ENCODE assay signal across 9 mouse cellular contexts in genomic region chr6:146744266-146744665, GRCm38 (mm10). TPM values are rescaled to one million over a fixed set of nuclear protein-coding genes. Genes with fewer than 3 reads are reported as not detected.
DNase-seq lines count a peak whose midpoint lies in the region; ATAC-seq lines count a peak whose summit lies in the region.
"Had no signal": no experiment of that assay in that cellular context is flagged by ENCODE, and none has a peak within 500 bp of the region (broad histone marks: within the 10 kb centered on the region; RNA-seq: fewer than 3 reads in every experiment).

No protein-coding gene starts in this region.

- peak; percentile 36 for ATAC-seq in CD4-positive, CD25-positive, alpha-beta regulatory T cell, adult 4 months

- DNase-seq in CD4-positive helper T cell, adult 2 months (ENCODE audit: low read depth, low spot score), result peak; percentile 24
- DNase-seq in T-cell, adult 2 months (ENCODE audit: low spot score), result peak; percentile 56
- DNase-seq in heart, adult 11 months, result peak; percentile 55
- DNase-seq in naive thymus-derived CD4-positive, alpha-beta T cell, adult 2 months (ENCODE audit: low read depth), result peak; percentile 48
- DNase-seq in thymus, postnatal 0 days (ENCODE audit: low spot score), result peak; percentile 11
- peak; percentile 22 for DNase-seq in thymus, postnatal 25 days
- DNase-seq in thymus, postnatal 4 days, result peak; percentile 19

RNA-seq across cellular contexts. Expression of gene Stk38l, which starts 19.5 kb away (rescaled TPM):
- 10 to 100 TPM; 18.7 to 19.9 TPM for polyA plus RNA-seq in CD4-positive, CD25-positive, alpha-beta regulatory T cell, adult 4 months (2017; shearing (Covaris generic))
- 11.8 and 14.1 TPM in 2 replicates for polyA plus RNA-seq in thymus, postnatal 0 days (2015; fragmentation: Nextera tagmentation; extraction: Ambion mirVana)

RNA-seq across cellular contexts. Expression of gene Arntl2, which starts 51.6 kb away (rescaled TPM):
- polyA plus RNA-seq in CD4-positive, CD25-positive, alpha-beta regulatory T cell, adult 4 months (2017; shearing (Covaris generic)), result 1 to 10 TPM; 1.3 to 1.7 TPM
- 0.45 and 0.92 TPM in 2 replicates for polyA plus RNA-seq in thymus, postnatal 0 days (2015; fragmentation: Nextera tagmentation; extraction: Ambion mirVana)
- polyA plus RNA-seq: G1E had no signal

Comparison
In these comparisons a context has a peak if more than half of its experiments do, and no peak if none do; other contexts are left out.
1. Peak in every context shown above with its lines: DNase-seq and ATAC-seq.